Mouse (Mus musculus) kidney, embryonic 16.5 days (tissue): ENCODE measurements around the gene Ubtf. TPM values are rescaled to one million over a fixed set of nuclear protein-coding genes. Genes with fewer than 3 reads are reported as not detected.

Experiments
- ATAC-seq: fragments of 200-750 bp; cut with Nextera tagmentation; 2 replicates; pipeline ENCODE4 v1.8.0; 2017; ENCODE audit warnings: moderate TSS enrichment; ENCODE audit not compliant: low FRiP score, low TSS enrichment
- H3K27ac ChIP-seq: fragments of 300-500 bp; sonication (generic); 2 replicates; pipeline ENCODE4 v1.5.1; 2014; ENCODE audit warnings: low read length
- H3K27me3 ChIP-seq: fragments of 300-500 bp; sonication (generic); 2 replicates; pipeline ENCODE4 v1.6.1; 2014; ENCODE audit warnings: low read length, control low read depth, mixed read lengths; ENCODE audit not compliant: insufficient read depth
- H3K36me3 ChIP-seq: fragments of 300-500 bp; sonication (generic); 2 replicates; pipeline ENCODE4 v1.6.1; 2014; ENCODE audit warnings: low read length, control low read depth, mixed read lengths; ENCODE audit not compliant: insufficient read depth
- H3K4me1 ChIP-seq: fragments of 300-500 bp; sonication (generic); 2 replicates; pipeline ENCODE4 v1.6.1; 2014; ENCODE audit warnings: low read length, control low read depth, mixed read lengths; ENCODE audit not compliant: insufficient read depth
- H3K4me2 ChIP-seq: fragments of 300-500 bp; sonication (generic); replicated peaks from 2 replicates; pipeline ENCODE4 v1.6.1; 2014; ENCODE audit warnings: low read depth, low read length
- H3K4me3 ChIP-seq: fragments of 300-500 bp; sonication (generic); 2 replicates; pipeline ENCODE4 v1.5.1; 2014; ENCODE audit warnings: mild to moderate bottlenecking, low read length
- H3K9ac ChIP-seq: fragments of 300-500 bp; sonication (generic); replicated peaks from 2 replicates; pipeline ENCODE4 v1.6.1; 2014; ENCODE audit warnings: low read length
- H3K9me3 ChIP-seq: fragments of 300-500 bp; sonication (generic); 2 replicates; pipeline ENCODE4 v1.6.1; 2016; ENCODE audit warnings: low read length, control low read depth
- WGBS: fragments of 180-500 bp; shearing (Covaris S2); extraction: QIAGEN DNeasy Blood & Tissue Kit; methylation state at CpG from one replicate; pipeline ENCODE4 v1.1.7; 2014; 5-methylcytosine and 5-hydroxymethylcytosine counted together
- polyA plus RNA-seq: library from polyadenylated mRNA; unstranded; fragments of >200 nt; fragmentation: Nextera tagmentation; extraction: Ambion mirVana; gene quantifications from 2 replicates; pipeline ENCODE4 v1.2.1, GENCODE M21; 2015

Ubtf gene
- polyA plus RNA-seq, 1 experiment from 2014 or later, result 94.7 TPM

DNA sequence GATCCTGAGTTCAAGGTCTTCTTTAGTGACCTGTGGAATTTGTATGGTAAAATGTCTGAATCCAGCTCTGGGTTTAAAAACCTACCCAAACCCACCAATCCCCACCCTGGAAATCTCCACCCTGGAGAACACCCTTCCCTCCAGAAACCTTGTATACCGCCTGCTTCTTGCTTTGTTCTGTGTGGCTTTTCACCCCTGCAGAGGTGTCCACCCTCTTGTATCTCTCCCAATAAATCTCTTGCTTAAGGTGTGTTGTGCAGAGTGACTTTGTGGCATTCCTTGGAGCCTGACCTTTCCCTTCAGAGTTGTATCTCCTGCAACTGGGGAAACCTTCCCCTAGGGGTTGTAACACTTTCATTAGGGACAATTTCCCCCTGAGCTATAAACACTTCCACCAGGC lies 18.4 kb upstream of the Ubtf start:
- Histone ChIP-seq H3K27ac (no peak overlapping the region), H3K36me3 (no peaks in the 10 kb centered on the region), H3K9me3 (peaks cover 5% of the 10 kb centered on the region; the same call in 1 of the 2 replicates), H3K4me3 (no peak overlapping the region), H3K4me1 (0 out of 2 replicates have a peak, but pooled peaks cover 5% of the 10 kb centered on the region), H3K9ac (no peak overlapping the region), H3K27me3 (no peaks in the 10 kb centered on the region), H3K4me2 (no peak overlapping the region)
- 27% methylated on average over 1 of the region's 1 CpGs for WGBS
- ATAC-seq, result no peak

DNA sequence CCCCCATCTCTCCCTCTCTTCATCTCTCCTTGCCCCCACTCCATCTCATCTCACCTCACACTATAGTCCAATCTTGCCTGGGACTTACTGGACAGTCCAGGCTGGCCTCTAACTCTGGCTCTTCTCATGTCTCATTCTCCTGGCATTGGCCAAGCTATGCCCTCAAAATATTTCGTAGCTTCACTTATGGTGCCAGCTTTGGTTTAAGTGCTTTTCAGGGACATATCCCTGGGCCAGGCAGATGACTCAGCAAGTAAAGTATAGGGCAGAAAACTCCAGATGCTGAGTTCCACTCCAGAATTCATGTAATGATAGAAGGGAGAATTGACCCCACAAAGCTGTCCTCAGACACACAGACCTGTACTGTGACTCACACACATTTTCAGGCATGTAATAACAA lies 16.6 kb upstream of the Ubtf start:
- no peak overlapping the region for H3K4me3 ChIP-seq
- peaks cover 5% of the 10 kb centered on the region; the same call in 1 of the 2 replicates for H3K9me3 ChIP-seq
- no peak overlapping the region for H3K9ac ChIP-seq
- no peak for ATAC-seq
- 77% methylated on average over 1 of the region's 1 CpGs for WGBS
- H3K36me3 ChIP-seq, result no peaks in the 10 kb centered on the region
- no peak overlapping the region for H3K27ac ChIP-seq
- H3K27me3 ChIP-seq, result no peaks in the 10 kb centered on the region
- 0 out of 2 replicates have a peak, but pooled peaks cover 5% of the 10 kb centered on the region for H3K4me1 ChIP-seq
- H3K4me2 ChIP-seq, result no peak overlapping the region

DNA sequence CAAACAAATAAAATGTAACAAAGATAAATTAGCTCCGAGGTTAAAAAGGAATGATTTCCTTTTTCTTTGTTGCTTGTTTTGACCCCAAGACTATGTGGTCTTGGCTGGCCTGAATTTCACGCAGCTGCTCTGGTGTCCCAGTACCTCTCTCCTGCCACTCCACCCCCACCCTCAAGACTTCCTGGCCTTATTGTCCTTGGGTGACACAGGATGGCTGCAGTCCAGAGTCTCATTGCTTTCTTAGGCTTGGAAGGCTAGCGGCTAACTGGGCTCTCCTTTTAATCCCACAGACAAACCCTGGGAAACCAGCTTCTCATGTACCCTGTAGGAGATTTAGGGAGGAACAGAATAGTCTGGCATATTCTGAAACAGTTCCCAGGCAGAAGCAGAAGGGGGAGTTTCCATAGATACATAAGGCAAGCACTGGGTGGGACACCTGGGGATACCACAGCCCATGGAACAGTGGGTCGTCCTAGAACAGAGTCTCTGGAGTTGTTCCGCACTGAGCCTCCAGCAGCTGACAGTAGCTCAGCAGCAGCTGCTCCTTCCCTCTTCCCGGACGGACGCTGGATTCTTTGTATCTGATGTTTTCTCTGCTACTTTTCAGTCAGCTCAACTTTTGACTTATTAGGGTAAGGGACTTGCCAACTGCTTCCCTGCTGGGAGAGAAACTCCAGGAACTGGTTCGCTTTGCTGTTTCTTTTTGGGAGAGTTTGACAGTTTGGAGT lies 15.6 kb upstream of the Ubtf start:
- 0 out of 2 replicates have a peak, but pooled peaks cover 5% of the 10 kb centered on the region for H3K4me1 ChIP-seq
- no peaks in the 10 kb centered on the region for H3K27me3 ChIP-seq
- WGBS, result 29% methylated on average over 9 of the region's 9 CpGs
- peaks cover 5% of the 10 kb centered on the region; the same call in 1 of the 2 replicates for H3K9me3 ChIP-seq
- H3K4me2 ChIP-seq, result no peak overlapping the region
- peak overlapping the region; percentile 53 for H3K27ac ChIP-seq
- ATAC-seq, result no peak
- H3K36me3 ChIP-seq, result no peaks in the 10 kb centered on the region
- H3K9ac ChIP-seq, result 0 out of 2 replicates have a peak overlapping the region, but pooled peaks have one; percentile 4
- no peak overlapping the region for H3K4me3 ChIP-seq

DNA sequence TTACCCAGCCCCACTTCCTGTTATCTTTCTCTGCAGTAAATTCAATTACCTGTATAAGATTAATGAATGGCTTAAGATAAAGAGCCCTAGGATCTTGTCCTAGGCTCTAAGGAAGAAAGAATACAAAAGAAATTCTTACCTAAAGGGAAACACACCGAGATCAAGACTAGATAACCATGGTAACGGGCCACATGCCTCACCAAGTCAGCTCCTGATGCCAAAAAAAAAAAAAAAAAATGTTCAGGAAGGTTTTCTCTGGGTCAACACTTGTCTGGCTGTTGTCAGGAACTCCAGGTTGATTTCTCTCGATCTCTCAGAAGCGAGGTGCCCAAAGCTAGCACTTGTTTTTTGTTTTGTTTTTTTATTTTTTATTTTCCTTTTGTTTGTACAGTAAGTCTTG lies 14.5 kb upstream of the Ubtf start:
- no peak for ATAC-seq
- Histone ChIP-seq H3K27ac (no peak overlapping the region), H3K9ac (no peak overlapping the region), H3K27me3 (no peaks in the 10 kb centered on the region), H3K4me2 (no peak overlapping the region), H3K36me3 (no peaks in the 10 kb centered on the region), H3K4me3 (no peak overlapping the region), H3K4me1 (0 out of 2 replicates have a peak, but pooled peaks cover 5% of the 10 kb centered on the region), H3K9me3 (peaks cover 3% of the 10 kb centered on the region; the same call in 1 of the 2 replicates)
- WGBS, result 59% methylated on average over 4 of the region's 4 CpGs

DNA sequence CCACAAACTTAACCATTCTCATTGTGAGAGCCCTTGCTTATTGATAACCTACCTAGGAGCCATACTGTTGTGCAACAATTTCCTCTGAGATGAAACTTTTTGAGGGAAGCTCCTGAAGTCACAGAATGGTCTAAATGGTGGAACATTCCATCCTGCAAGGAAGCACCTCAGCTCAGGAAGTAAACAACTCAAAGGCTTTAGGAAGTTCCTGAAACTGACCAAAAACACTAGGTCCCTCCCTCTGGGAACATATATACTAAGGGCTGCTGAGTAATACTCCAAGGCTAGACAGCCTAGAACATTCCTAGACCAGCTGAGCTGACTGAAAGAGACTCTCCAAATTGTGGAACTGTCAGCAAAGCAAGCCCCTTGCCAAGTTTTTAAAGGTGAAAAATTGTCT lies 13.5 kb upstream of the Ubtf start:
- 0 out of 2 replicates have a peak, but pooled peaks cover 5% of the 10 kb centered on the region for H3K4me1 ChIP-seq
- ATAC-seq, result no peak
- no peak overlapping the region for H3K4me3 ChIP-seq
- no peak overlapping the region for H3K4me2 ChIP-seq
- H3K27me3 ChIP-seq, result no peaks in the 10 kb centered on the region
- no peak overlapping the region for H3K27ac ChIP-seq
- H3K36me3 ChIP-seq, result no peaks in the 10 kb centered on the region
- H3K9ac ChIP-seq, result no peak overlapping the region
- peaks cover 3% of the 10 kb centered on the region; the same call in 1 of the 2 replicates for H3K9me3 ChIP-seq

DNA sequence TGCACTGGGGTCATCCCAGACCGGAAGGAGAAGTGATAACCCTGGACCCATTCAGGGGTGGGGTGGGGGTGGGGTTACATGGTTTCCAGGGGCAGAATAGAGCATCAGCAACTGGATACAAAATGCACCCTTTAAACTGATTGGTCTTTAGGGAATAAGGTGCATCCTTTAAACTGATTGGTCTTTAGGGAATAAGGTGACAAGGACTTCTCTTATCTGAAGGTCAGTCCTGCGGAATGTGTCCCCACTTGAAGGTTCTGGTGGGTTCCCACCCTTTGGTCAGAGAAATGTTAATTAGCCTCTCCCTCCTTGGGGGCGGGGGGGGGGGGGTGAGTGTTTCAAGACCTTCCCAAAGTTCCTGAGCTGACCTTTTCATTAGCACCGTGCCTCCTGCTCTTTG lies 12.3 kb upstream of the Ubtf start:
- peaks cover 3% of the 10 kb centered on the region; the same call in 1 of the 2 replicates for H3K9me3 ChIP-seq
- H3K9ac ChIP-seq, result no peak overlapping the region
- no peak for ATAC-seq
- no peaks in the 10 kb centered on the region for H3K27me3 ChIP-seq
- H3K4me3 ChIP-seq, result no peak overlapping the region
- H3K4me2 ChIP-seq, result no peak overlapping the region
- H3K27ac ChIP-seq, result no peak overlapping the region
- H3K36me3 ChIP-seq, result no peaks in the 10 kb centered on the region
- 0 out of 2 replicates have a peak, but pooled peaks cover 5% of the 10 kb centered on the region for H3K4me1 ChIP-seq
- WGBS, result 53% methylated on average over 4 of the region's 4 CpGs

DNA sequence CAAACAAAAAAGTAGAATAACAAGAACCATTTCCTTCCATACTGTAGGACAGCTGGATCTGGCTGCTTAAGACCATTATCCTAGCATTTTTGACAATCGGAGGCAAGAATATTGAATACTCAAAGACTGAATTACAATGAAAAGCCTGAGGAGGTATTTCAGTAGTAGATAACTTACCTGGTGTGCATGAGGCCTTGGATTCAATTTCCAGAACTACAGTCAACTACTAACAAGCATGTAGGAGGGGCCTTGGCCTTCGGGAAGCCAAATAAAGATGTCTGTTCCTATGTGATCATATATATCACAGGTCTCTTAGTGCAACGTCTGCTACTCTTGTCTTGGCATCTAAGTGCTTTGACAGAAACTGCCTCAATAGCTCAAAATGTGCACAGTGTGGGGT lies 10.5 kb upstream of the Ubtf start:
- H3K27ac ChIP-seq, result no peak overlapping the region
- no peaks in the 10 kb centered on the region for H3K36me3 ChIP-seq
- no peak for ATAC-seq
- H3K9ac ChIP-seq, result no peak overlapping the region
- H3K4me1 ChIP-seq, result 0 out of 2 replicates have a peak, but pooled peaks cover 1% of the 10 kb centered on the region
- H3K4me3 ChIP-seq, result no peak overlapping the region
- H3K4me2 ChIP-seq, result no peak overlapping the region
- 65% methylated on average over 3 of the region's 3 CpGs for WGBS
- no peaks in the 10 kb centered on the region for H3K27me3 ChIP-seq
- H3K9me3 ChIP-seq, result peaks cover 3% of the 10 kb centered on the region; the same call in 1 of the 2 replicates

DNA sequence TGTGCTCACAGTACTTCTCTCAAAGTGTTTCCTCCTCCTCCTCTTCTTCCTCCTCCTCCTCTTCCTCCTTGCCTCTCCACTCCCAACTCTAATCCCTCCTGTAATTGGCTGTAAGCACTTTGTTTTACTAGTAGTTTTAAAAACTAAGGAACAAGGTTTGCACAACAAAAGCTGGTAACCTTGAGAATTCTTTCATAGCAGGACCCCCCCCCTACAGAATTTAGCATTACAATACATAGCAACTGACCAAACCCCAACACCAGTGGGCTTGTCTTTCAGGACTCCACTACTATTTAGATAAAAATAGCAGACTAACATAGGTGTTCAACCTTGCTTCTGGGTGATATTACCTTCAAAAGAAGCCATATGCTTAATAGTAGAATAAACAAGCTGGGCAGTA lies 10.0 kb upstream of the Ubtf start:
- no peak for ATAC-seq
- Histone ChIP-seq H3K9ac (no peak overlapping the region), H3K27ac (no peak overlapping the region), H3K9me3 (peaks cover 3% of the 10 kb centered on the region; the same call in 1 of the 2 replicates), H3K4me3 (no peak overlapping the region), H3K4me1 (no peaks in the 10 kb centered on the region), H3K4me2 (no peak overlapping the region), H3K36me3 (no peaks in the 10 kb centered on the region), H3K27me3 (no peaks in the 10 kb centered on the region)

DNA sequence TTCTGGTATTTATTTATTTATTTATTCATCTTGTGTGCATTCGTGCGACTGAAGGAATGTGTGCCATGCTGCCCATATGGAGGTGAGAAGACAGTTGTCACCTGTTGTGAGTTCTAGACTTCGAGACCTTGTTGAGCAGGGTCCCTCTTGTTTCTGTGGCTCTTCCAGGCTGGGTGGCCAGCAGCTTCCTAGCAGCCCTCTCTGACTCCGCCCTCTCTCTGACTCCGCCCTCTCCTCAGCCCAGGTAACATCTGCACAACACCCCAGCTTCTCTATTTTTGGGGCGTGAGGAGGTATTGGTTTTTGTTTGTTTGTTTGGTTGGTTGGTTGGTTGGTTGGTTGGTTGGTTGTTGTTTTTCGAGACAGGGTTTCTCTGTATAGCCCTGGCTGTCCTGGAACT lies 8.3 kb upstream of the Ubtf start:
- Histone ChIP-seq H3K27me3 (no peaks in the 10 kb centered on the region), H3K4me2 (no peak overlapping the region), H3K27ac (no peak overlapping the region), H3K9me3 (no peaks in the 10 kb centered on the region), H3K4me1 (no peaks in the 10 kb centered on the region), H3K36me3 (no peaks in the 10 kb centered on the region), H3K4me3 (no peak overlapping the region), H3K9ac (no peak overlapping the region)
- WGBS, result 89% methylated on average over 7 of the region's 7 CpGs
- no peak for ATAC-seq

DNA sequence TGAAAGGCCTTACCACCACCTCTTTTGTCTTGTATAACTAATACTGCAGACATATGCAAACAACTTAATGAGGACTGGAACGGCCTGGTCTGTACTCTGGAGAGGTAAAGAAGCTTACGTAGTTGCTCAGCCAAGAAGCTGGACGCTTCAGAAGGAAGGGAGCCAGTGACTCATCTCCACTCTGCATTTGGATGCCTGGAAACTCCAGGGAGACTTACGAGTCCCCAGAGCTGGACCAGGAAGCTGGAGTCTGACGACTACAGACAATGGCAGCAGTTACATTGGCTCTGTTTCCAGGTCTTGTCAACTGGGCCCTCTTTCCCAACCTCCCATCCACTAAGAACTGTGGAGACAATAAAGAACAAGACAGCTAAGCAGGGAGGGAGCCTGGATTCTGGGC lies 7.7 kb upstream of the Ubtf start:
- no peak overlapping the region for H3K9ac ChIP-seq
- H3K9me3 ChIP-seq, result no peaks in the 10 kb centered on the region
- H3K4me1 ChIP-seq, result no peaks in the 10 kb centered on the region
- H3K4me3 ChIP-seq, result no peak overlapping the region
- H3K4me2 ChIP-seq, result no peak overlapping the region
- no peaks in the 10 kb centered on the region for H3K27me3 ChIP-seq
- no peak overlapping the region for H3K27ac ChIP-seq
- H3K36me3 ChIP-seq, result no peaks in the 10 kb centered on the region
- ATAC-seq, result no peak
- 59% methylated on average over 5 of the region's 5 CpGs for WGBS
